Mouse (Mus musculus): ENCODE results near the gene Fezf1. TPM values are rescaled to one million over a fixed set of nuclear protein-coding genes. Genes with fewer than 3 reads are reported as not detected.

The Fezf1 gene
- total RNA-seq, 4 experiments from 2014 or later, result not detected

- DNase-seq, result no peak
Observed at GRCm38 (mm10) chr6:23246790-23247511, 1.2 kb downstream of the Fezf1 start.

GRCm38 (mm10) chr6:23246061-23246789, 1.9 kb downstream of the Fezf1 start:
- no peak for DNase-seq

DNA sequence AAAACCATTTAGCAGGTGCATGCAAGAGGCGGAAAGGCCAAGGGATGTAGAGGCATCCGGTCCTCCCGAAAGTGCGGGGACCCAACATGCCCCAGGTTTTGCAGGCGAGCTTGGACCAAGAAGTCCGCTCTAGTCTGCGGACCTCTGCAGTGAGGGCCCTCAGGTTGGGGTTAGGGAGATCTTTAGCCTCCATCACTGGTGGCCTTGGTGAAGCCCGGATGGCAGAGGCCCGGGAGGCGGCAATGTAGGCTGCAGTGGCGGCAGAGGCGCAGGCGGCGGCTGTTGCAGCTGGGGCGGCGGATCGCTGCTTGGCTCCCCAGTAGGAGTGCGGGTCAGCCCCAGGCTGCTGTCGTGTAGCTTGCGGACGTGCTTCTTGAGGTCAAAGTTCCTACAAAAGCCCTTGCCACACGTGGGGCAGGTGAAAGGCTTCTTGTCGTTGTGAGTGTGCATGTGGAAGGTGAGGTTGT, 2.6 kb downstream of the Fezf1 start:
- DNase-seq, result no peak

GRCm38 (mm10) chr6:23245121-23245520, 3.0 kb downstream of the Fezf1 start:
- DNase-seq, result no peak

- DNase-seq, result peak; percentile 38
Observed at GRCm38 (mm10) chr6:23243821-23244760, 4.1 kb downstream of the Fezf1 start.

DNA sequence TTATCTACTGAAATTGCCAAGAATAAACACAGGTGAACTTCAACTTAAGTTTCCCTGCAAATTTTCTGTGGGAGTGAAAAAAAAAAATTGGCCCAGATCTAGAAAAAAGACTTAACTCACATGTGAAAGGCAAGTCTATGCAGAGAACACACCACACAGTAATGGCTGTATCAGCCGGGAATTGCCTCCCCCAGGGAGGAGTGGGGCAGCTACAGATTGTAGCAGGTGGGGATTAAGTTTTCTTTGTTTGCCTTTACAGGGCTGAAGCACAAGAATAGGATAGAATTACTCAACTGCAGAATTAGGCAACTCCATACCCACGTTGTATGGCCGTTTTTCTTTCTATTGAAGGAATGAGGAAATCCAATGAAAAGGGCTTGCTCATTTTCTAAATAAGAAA, 36.7 kb downstream of the Fezf1 start:
- DNase-seq, result no peak

GRCm38 (mm10) chr6:23207791-23208190, 40.4 kb downstream of the Fezf1 start:
- no peak for DNase-seq

DNA sequence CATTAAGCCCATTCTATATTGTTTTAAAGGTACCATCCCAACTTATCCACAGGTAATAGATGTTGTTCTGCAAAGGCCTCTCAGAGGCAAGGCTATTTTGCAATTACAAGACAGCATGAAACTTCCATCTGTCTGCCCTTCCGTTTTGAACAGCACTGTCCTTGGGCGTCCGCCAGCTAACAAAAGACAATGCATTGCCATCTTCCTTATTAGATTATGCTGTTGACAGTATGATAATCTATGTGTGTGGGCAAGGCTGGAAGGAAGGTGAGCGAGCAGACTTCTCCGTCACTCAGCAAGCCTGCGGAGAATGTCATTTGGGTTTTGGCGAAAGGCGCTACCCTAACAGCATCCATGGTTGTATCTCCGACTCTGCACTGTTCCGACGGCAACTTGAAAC, 45.5 kb downstream of the Fezf1 start:
- no peak for DNase-seq

Other genes with a start within 250 kb of the Fezf1 start
- 1 to 10 TPM; 1.1 to 1.8 (median 1.3) TPM for gene Aass, start 115.4 kb downstream of the Fezf1 start, total RNA-seq (2022)

All from adrenal gland, adult 8-10 months (tissue).